Mouse (Mus musculus) skeletal muscle tissue, adult 2 months (tissue): ENCODE measurements around the gene Copz1.
"Not testable (repeated sequence)": the region's sequence is repeated elsewhere in the genome, so short reads cannot be mapped to it uniquely, and the experiment has no call there.

Source experiments
- DNase-seq: peaks from one replicate; pipeline ENCODE4 v3.0.0-alpha.2; 2012; ENCODE audit warnings: low read depth, low spot score

Gene Copz1

DNA sequence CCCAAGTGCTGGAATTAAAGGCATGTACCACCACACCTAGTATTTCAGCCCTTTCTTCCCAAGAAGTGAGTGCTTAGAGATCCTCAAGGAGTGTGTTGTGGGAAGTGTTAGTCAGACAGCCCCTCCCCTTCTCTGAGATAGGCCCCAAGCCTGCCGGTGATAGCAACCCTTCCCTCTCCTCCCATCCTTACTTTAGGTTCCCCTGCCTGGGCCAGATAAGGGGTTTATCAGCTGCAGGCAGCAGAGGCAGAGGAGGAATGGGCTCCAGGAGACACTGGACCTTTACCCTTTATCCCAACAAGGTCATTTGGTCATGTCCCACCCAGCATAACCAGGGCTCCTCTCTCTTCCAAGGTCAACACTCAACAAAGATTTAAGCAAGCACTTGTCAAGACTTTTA is 20.9 kb upstream of the Copz1 start:
- DNase-seq: no peak

DNA sequence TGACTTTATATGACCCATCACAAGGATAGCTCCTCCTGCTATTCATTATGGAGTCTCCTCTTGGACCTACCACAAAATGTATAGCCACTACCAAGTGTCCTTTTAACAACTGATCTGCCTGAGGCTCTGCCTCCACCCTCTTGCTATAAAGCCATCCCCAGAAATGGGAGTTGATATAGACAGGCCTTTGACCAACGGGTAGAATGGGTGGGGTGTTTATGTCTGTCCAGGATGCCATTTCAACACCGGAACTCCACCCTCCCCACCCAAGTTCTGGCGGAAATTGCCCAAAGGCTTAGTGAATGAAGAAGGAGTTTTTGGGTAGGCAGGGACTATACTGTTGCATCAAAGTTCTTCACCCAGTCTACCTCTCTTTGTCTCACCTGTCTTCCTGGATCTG is 19.9 kb upstream of the Copz1 start:
- DNase-seq: no peak

DNA sequence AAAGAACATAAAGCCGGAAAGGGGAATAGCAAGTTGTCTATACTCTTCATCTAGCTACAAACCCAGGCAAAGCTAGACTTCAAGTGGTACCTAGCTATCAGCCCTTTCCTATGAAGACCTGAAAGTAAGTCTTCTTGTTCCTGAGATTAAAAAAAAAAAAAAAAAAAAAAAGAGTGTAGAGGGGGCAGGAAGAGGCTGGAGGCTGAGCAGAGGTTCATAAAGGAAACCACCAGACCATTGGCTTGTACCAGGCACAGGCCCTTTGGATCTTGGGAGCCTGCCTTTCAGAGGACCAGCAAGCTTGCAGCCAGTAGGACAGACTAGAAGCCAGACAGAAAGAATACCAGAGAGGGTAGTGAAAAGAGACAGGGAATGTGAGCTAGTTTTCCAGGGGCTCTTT is 19.2 kb upstream of the Copz1 start:
- no peak for DNase-seq

DNA sequence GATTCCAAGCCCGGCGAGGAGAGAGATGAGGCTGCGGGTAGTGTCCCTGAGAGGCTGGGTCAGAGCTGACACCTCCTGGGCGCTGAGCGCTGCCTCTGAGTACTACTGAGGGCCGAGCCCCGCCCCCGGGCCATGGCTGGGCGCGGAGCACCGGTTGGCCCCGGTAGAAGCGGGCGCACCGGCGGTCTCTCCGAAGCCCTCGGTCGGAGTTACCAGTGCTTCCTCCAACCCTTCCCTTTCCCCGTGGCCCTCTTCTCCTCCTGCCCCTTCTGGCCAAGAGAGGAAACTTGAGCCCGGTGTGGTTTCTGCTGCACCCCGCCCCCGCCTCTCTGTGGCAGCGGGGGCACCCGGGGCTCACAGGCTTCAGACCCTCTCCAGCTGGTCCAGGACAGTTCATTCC is 17.3 kb upstream of the Copz1 start:
- no peak for DNase-seq

DNA sequence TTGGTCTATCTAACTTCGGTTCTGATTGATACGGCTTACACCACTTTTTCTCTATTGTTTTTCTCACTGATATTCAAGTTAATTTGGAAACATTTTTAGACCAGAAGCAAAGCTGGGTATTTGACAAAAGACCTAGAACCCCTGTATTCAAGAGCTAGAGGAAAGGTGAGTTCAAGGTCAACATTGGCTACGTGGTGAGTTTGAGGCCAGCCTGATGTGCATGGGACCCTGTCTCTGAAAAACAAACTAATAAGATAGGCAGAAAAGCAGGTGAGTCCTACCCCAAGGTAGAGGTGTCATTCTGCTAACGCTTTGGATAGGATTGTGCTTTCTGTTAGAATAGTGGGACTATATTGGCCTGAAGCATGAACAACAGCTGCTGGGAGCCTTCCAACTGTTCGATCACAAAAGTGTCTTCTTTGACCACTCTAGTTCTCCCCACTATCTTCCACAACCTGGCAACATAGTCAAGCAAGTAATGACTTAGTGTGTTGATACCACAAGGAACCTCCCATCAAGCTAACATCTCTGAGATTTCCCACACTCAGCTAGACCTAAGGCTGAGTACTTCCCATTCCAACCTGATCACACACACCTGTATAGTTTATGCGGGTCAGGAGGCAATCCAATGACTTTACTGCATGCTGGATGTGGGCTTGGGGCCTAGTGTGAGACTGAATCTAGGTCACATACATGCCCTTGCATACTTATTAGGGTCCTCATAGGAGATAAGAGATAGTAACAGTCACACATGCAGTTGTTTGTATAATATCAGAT is 16.1 kb upstream of the Copz1 start:
- DNase-seq: no peak

DNA sequence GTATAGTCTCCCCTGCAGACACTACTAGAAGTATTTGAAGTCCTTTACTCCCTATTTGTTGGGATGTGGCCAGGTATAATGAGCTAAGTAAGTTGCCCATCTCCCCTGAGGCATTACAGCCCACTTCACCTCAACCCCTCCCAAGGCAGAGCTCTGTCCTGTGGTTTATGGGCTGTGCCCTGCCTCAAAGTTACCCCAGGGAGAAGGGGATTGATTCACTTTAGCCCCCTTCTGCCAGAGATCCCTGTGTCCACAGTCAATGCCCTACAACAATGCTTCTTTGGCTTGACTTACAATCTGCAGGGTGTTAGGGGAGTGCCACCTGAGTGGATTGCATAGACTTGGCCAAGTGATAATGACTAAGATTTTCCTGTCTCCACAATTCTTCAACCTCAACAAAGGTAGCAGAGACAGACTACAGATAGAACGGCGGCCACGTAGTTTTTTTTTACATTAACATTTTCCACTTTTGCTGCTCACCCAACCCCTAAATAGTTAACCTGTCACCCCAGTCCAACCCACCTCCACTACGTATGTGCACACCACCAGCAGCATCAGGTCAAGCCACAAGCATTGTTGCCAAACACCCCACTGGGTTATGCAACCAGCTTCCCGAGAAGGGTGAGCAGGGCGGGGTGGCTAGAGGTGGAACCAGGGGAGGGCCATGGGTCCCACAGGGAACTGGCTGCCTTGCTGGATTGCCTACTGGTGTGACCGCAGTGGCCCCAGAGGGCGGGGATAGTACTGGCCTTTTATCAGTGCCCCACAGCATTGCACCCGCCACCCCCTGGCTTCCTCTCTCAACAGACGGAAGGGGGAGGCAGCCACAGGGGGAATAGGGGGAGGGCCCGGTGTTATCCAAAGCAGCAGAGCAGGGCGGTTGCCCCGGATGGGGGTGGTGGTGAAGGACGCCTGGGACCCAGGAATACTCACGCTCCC is 14.5 kb upstream of the Copz1 start, which contains the start of gene Nfe2:
Gene Nfe2, minus strand, starts transcription at position 614 of the 939 bp plus-strand sequence.
- DNase-seq: peak; percentile 66

DNA sequence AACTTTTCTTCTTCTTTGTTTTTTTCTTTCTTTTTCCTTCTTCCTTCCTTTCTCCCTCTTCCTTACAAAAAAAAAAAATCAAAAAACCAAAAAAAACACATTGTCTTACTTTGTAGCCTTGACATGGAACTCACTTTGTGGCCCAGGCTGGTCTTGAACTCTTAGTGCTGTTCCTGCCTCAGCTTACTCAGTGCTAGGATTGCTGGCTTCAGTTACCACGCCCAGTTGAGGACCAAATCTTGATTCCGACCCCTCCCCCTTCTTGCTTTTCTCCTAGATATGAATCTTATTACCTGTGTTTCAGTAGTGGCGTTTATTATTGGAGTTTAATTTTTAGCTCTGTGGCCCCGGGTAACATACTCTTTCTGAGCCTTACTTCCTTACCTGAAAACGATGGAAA is 13.4 kb upstream of the Copz1 start:
- no peak for DNase-seq

DNA sequence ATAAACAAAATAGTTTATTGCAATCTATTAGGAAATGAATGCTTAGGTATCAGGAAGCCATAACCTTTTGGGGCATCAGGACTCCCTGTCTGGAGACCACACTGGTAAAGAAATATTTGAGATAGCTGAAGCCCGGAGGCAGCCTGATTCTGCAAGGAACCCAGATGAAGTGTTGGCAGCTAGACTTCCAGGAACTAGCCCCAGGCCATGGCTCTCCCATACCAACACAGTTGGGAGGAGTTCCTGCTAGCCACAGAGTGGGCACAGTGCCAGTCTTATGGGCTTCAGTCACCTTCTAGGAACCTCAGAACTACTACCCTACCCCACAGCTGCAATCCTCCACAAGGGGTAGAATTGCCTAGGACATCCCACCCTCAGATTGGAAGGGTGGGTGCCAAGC is 12.5 kb upstream of the Copz1 start:
- no peak for DNase-seq

DNA sequence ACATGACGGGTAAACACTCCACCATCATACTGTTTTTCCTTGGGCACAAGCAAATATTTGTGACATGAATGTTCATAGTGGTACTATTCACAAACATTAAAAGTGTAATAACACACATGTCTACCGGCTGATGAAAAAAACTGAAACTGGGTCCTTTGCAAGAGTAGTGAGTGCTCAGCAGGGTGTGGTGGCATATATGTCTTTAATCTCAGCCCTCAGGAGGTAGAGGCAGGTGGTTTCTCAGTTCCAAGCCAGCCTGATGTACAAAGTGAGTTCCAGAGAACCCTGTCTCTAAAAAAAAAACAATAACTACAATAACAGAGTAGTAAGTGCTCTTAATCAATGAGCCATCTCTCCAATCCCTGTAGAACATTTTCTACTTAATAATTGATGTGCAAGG is 7.7 kb upstream of the Copz1 start:
- no peak for DNase-seq

DNA sequence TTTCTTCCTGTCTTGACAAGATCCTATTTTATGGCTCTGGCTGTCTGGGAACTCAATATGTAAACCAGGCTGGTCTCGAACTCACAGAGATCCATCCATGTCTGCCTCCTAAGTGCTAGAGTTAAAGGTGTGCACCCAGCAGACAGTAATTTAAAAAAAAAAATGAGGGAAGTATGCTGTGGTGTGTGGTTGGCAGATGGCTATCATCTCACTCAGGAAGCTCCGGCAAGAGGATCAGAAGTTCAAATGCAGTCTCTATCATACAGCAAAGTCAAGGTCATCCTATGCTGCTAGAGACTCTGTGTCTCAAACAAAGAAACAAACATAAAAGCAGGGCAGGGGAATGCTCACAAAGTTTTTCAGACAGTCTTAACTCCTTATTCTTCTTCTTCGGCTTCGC is 3.6 kb upstream of the Copz1 start:
- DNase-seq: no peak

DNA sequence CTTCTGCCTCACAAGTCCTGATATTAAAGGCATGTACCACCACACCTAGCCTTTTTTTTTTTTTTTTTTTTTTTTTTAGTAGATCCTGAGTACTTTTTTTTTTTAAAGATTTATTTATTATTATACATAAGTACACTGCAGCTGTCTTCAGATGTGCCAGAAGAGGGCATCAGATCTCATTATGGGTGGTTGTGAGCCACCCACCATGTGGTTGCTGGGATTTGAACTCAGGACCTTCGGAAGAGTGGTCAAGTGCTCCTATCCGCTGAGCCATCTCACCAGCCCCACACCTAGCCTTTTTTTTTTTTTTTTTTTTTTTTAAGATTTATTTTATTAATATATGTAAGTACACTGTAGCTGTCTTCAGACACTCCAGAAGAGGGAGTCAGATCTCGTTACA is 3.4 kb downstream of the Copz1 start:
- DNase-seq: not testable (repeated sequence)

DNA sequence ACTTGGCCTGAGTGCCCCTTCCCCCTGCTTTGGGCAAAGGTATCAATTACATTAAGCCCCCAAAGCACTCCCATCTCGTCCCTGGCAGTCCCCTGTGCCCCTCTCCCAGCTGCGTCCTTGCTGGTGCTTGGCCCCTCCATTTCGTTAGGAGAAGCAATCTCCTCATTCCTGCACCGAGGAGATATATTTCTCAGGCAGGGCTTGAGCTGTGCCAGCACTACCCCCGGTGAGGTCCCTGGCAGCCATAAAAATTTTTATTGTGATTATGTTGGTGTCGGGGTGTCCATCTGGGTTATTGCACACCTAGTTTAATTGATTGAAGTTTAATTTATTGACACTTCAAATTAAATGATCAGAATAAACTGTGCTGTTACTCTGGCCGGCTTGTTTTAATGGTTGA is 5.4 kb downstream of the Copz1 start:
- no peak for DNase-seq

DNA sequence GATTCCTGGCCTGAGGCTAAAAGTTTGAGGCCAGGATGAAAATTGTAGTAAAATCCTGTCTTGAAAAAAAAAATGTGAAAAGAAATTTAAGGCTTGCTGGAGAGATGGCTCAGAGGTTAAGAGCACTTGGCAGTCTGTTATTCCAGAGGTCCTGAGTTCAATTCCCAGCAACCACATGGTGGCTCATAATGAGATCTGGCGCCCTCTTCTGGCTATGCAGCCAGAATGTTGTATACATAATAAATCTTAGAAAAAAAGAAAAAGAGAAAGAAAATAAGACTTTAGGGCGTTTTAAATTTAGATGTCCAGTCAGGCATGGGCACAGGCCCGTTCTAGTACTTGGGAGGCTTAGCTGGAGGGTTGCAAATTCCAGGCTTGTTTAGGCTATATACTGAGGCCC is 7.2 kb downstream of the Copz1 start:
- DNase-seq: no peak

DNA sequence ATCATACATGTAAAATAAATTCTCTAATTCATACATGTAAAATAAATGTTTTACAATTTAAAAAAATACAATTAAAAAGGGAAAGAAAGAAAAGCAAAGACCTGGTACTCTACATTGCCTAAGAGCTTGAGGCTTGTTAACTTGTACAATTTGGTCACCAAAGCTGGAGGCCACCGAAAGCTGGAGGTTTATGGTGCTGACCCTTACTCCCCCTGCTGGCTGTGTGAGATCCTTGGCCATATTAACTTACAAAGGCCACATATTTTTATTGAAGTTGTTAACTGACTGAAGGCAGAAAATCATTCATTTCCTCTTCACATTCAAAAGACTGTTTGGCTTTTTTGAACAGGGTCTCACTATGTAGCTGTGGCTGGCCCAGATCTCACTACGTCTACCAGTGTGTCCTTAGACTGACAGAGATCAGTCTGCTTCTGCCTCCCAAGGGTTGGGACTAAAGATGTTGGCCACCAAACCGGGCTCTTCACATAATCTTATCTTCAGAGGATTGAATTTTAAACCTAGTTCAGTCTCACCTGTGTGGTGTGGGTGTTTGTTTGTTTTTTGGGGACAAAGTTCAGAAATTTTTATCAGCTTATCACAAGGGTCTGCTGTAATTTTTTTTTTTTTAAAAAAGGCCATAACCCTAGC is 8.4 kb downstream of the Copz1 start:
- no peak for DNase-seq

DNA sequence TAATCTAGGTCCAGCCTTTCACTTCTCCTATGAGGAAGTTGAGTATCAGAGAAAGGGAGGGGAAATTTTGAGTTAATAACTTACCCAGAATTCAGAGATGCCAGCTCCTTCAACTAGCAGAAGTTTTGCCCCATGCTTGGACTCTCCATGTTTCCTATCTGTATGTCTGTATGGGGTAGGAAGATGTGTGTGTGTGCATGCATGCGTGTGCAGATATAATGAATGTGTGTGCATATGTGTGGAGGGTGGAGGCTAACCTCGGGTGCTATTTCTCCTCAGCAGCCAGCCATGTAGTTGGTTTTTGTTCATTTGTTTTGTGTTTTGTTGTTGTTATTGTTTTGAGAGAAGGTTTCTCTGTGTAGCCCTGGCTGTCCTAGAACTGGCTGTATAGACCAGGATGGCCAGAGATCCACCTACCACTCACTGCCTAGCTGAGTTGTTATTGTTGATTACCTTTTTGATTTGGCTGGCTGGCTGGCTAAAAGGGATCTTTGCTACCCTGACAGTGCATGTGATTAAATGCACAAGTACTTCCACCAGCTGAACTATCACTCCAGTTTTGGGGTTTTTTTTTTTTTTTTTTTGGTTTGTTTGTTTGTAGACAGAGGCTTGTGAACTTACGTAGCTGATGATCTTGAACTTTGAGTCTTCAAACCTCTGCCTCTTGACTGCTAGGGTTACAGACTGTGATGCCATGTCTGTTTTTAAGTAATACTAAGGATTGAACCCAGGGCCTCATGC is 9.1 kb downstream of the Copz1 start:
- no peak for DNase-seq

DNA sequence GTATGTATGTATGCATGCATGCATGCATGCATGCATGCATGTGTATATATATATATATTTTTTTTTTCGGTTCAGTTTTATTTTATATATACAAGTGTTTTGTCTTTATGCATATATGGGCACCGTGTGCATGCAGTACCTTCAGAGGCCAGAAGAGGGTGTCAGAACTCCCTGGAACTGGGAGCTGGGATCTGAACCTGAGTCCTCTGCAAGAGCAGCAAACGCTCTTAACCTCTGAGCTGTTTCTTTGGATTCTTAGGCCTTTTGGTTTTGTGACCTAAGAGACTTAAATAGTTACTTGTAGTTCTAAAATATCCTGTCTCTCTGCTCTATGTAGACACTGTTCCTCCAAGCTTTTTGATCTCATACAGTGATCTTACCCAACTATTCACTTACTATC is 11.6 kb downstream of the Copz1 start:
- no peak for DNase-seq

DNA sequence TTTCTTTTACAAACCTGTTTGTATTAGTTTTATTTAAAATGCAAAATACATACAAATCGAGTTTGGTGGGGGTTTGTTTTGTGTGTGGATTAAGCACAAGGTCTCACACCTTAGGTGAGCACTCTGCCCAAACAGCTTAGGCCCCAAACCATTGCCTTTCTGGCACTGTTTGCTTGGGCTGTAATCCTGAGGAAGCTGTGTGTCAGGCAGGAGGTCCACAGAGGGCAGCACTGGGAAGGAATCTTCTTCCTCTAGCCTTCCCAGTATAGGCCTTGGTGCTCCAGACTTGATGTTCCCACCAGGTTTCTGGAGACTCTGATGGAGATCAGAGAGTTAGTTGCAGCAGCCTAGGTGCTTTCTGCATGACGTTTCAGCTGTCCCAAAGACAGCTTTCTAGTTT is 12.1 kb downstream of the Copz1 start:
- DNase-seq: no peak

DNA sequence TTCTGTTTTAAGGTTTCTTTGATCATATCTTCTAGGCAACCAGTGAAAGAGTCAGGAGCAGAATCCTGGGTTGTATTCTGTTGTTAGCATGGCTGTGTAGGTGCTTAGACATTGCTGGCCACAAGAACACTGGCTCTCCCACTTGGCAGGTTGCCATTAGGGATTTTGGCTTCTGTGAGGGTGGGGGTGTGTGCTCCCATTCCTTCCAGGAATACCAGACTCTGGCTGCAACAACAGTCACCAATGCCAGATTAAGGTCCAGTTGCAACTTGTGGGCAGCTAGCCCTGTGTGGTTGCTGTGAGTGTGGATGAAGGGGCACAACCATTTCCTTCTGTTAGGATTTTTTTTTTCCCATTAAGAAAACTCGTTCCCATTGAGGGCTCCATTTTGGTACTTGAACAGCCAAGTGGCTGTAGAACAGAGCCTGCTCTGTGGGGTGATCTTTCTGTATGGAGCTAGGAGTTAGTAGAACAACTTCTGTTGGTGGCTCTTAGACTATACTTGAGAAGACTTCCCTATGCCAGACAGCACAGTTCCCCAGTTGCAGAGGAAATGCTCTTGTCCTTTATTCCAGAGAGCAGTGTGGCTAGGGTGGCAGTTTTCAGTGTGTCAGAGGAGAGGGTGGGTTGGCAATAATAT is 13.4 kb downstream of the Copz1 start:
- DNase-seq: peak; percentile 74

DNA sequence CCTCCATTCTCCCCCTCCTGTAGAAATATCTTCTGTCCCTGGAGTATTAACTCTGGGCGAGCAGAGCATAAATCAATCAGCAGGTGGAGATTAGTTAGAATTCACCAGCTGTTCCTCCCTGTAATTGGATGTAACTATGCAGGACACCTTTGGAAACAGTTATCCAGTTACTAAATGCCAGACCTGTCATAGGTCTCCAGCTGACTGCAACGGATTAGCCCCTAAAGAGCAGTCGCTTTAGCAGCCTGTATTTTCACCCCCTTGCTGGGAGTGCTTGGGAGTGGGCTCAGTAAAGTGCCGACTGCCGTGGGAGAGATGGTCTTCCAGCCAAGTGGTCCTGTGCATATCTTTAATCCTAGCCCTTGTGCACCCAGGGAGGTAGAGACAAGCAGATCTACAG is 17.1 kb downstream of the Copz1 start:
- DNase-seq: no peak

DNA sequence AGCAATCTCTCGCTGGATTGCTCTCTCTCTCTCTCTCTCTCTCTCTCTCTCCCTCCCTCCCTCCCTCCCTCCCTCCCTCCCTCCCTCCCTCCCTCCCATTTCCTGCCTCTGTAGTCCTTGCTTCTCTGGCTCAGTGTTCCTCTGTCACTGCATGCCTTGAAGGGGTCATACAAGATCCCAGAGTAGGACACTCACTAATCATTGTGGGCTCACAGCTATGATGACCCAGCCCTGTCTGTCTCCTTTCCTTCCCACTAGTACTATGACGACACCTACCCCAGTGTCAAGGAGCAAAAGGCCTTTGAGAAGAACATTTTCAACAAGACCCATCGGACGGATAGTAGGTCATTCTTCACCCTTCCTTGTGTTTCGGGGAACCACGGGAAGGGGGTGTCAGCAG is 17.9 kb downstream of the Copz1 start:
- no peak for DNase-seq

DNA sequence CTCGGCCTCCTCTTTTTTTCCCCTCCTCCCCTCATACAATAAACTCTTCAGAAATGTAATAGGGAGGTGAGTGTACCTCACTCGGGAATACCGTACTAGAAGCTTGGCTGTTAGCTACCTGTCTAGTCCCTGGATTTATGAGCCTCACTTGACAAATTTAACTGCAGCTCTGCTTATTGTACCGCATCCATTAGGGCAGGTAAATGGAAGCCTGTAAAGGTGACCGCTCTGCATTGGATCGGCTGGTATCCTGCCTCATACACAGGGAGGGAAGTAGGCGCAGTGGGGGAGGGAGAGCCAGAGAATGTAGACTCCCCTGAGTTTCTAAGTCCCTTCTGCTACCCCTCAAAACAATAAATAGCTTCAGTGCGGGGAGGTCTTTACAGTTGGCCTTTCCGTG is 18.3 kb downstream of the Copz1 start:
- no peak for DNase-seq
